Mouse (Mus musculus) forebrain, embryonic 10.5 days (tissue): ENCODE data around the gene Gfy. TPM values are rescaled to one million over a fixed set of nuclear protein-coding genes. Genes with fewer than 3 reads are reported as not detected.

ENCODE experiments used
- DNase-seq: peaks from one replicate; pipeline ENCODE4 v3.0.0-alpha.2; 2017; ENCODE audit warnings: low spot score; ENCODE audit errors: extremely low spot score
- H3K27ac ChIP-seq: fragments of 300-500 bp; sonication (generic); 2 replicates; pipeline ENCODE4 v1.5.1; 2016; ENCODE audit warnings: mild to moderate bottlenecking
- H3K27me3 ChIP-seq: fragments of 300-500 bp; sonication (generic); 2 replicates; pipeline ENCODE4 v1.6.1; 2016; ENCODE audit warnings: mild to moderate bottlenecking; ENCODE audit not compliant: poor library complexity, severe bottlenecking
- H3K36me3 ChIP-seq: fragments of 300-500 bp; sonication (generic); replicated peaks from 2 replicates; pipeline ENCODE4 v1.6.1; 2016; ENCODE audit warnings: mild to moderate bottlenecking, moderate library complexity
- H3K4me1 ChIP-seq: fragments of 300-500 bp; sonication (generic); 2 replicates; pipeline ENCODE4 v1.6.1; 2016
- H3K4me3 ChIP-seq: fragments of 300-500 bp; sonication (generic); 2 replicates; pipeline ENCODE4 v1.5.1; 2016; ENCODE audit warnings: mild to moderate bottlenecking, moderate library complexity
- H3K9me3 ChIP-seq: fragments of 300-500 bp; sonication (generic); 2 replicates; pipeline ENCODE4 v1.6.1; 2016; ENCODE audit warnings: mild to moderate bottlenecking, moderate library complexity
- WGBS: fragments of 180-500 bp; shearing (Covaris S2); methylation state at CpG from one replicate; pipeline ENCODE4 v1.1.7; 2016; 5-methylcytosine and 5-hydroxymethylcytosine counted together
- polyA plus RNA-seq: library from polyadenylated mRNA; unstranded; fragments of >200 nt; fragmentation: Nextera tagmentation; extraction: Ambion mirVana; gene quantifications from 2 replicates; pipeline ENCODE4 v1.2.1, GENCODE M21; 2016

Gene Gfy
- polyA plus RNA-seq, 1 experiment from 2014 or later = 0.15 TPM

DNA sequence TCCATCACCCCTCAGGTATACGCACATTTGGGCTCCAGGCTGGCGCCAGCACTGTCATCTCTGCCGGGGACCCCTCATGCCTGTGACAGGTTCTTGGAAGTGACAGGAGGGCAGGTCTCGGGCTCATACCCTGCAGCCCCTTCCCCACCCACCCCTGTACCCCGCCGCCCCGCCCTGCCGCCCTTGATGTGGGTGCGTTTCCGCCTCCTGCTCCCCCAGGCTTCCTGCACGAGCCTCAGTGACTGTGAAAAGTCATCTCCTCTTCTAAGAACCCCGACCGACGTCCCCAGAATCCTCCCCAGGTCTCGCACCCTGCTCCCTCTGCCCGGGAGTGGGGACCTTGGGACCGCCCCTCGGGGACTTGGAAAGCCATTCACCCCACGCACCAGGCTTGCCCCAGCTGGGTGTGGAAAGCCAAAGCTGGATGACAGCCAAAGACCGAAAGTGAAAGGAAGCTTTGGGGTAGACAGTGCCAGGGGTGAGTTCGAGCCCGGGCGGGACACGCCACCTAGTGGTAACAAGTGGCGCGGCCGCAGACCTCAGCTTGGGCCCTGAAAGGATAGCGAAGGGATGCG lies 43.3 kb downstream of the Gfy start, which contains the start of the genes Gm45713 and Flt3l:
Gene Gm45713 (minus strand): TSS at position 239 of the 575 bp plus-strand sequence.
Gene Flt3l (minus strand): TSS at position 440 of the 575 bp plus-strand sequence.
- peaks cover 44% of the 10 kb centered on the region for H3K27me3 ChIP-seq
- peaks cover 28% of the 10 kb centered on the region for H3K4me1 ChIP-seq
- no peaks in the 10 kb centered on the region for H3K36me3 ChIP-seq
- peak within 1 kb of the TSS; percentile 55 for H3K4me3 ChIP-seq
- no peaks in the 10 kb centered on the region for H3K9me3 ChIP-seq
- H3K27ac ChIP-seq = peak within 1 kb of the TSS; percentile 68
- WGBS = 5% methylated on average over 29 of the region's 29 CpGs
- peak; percentile 79 for DNase-seq

DNA sequence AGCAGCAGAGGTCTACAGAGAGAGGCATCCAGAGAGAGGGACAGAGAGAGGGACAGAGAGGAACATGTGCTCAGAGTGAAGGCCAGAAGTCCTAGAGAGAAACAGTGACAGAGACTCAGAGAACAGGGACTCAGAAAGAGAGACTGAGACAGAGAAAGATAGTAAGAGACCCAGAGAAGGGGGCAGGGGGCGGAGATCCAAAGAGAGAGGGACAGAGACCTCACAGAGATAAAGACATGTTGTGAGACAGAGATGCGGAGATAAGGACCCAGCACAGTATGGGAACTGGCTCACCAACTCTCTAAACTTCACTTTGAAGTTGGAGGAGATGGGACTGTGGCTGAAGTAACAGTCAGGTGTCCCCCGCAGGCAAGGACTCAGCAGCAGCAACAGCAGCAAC lies 44.0 kb downstream of the Gfy start:
- peak overlapping the region; percentile 68 for H3K27ac ChIP-seq
- peaks cover 28% of the 10 kb centered on the region for H3K4me1 ChIP-seq
- H3K9me3 ChIP-seq = no peaks in the 10 kb centered on the region
- peak overlapping the region; percentile 55 for H3K4me3 ChIP-seq
- DNase-seq = no peak
- 77% methylated on average over 3 of the region's 3 CpGs for WGBS
- H3K36me3 ChIP-seq = no peaks in the 10 kb centered on the region
- H3K27me3 ChIP-seq = peaks cover 44% of the 10 kb centered on the region

GRCm38 (mm10) chr7:45134544-45135026 lies 44.8 kb downstream of the Gfy start:
- H3K27ac ChIP-seq = no peak overlapping the region
- WGBS = 8% methylated on average over 12 of the region's 12 CpGs
- peaks cover 44% of the 10 kb centered on the region for H3K27me3 ChIP-seq
- DNase-seq = no peak
- H3K4me1 ChIP-seq = peaks cover 35% of the 10 kb centered on the region
- peak overlapping the region; percentile 55; the same call in 1 of the 2 replicates for H3K4me3 ChIP-seq
- no peaks in the 10 kb centered on the region for H3K36me3 ChIP-seq
- no peaks in the 10 kb centered on the region for H3K9me3 ChIP-seq

GRCm38 (mm10) chr7:45133446-45134159 lies 45.8 kb downstream of the Gfy start:
- no peaks in the 10 kb centered on the region for H3K9me3 ChIP-seq
- H3K27ac ChIP-seq = no peak overlapping the region
- H3K4me1 ChIP-seq = peaks cover 43% of the 10 kb centered on the region
- no peak for DNase-seq
- no peaks in the 10 kb centered on the region for H3K36me3 ChIP-seq
- H3K4me3 ChIP-seq = no peak overlapping the region
- WGBS = 73% methylated on average over 8 of the region's 8 CpGs
- H3K27me3 ChIP-seq = peaks cover 44% of the 10 kb centered on the region

DNA sequence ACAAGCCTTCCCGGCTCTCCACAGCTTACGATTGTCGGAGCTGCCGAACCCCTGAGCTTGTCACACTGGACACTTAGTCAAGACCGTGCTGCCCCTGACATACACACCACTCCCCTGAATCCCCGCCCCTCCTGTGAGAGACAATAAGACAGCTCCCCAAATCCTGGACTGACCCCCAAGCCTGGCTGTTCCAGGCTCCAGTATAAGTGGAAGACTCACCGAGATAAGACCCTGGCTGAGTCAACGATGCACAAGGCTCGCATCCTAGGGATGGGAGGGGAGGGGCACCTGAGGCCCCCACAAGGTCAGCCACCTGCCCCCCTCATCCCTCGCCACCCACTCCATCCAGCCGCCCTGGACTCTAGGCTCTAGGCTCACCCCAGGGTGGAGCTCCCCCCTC lies 47.5 kb downstream of the Gfy start:
- H3K27ac ChIP-seq = peak overlapping the region; percentile 20; the same call in 1 of the 2 replicates
- 78% methylated on average over 11 of the region's 11 CpGs for WGBS
- H3K9me3 ChIP-seq = no peaks in the 10 kb centered on the region
- no peak overlapping the region for H3K4me3 ChIP-seq
- H3K27me3 ChIP-seq = peaks cover 33% of the 10 kb centered on the region
- H3K4me1 ChIP-seq = peaks cover 50% of the 10 kb centered on the region
- peaks cover 11% of the 10 kb centered on the region for H3K36me3 ChIP-seq
- no peak for DNase-seq

- whole genome bisulfite sequencing = 58% methylated on average over 15 of the region's 15 CpGs
- DNase-seq = no peak
- Histone ChIP-seq H3K27me3 (peaks cover 16% of the 10 kb centered on the region), H3K27ac (peak overlapping the region; percentile 100), H3K36me3 (peaks cover 30% of the 10 kb centered on the region), H3K4me3 (peak overlapping the region; percentile 98), H3K4me1 (peaks cover 54% of the 10 kb centered on the region), H3K9me3 (no peaks in the 10 kb centered on the region)
These were observed 49.4 kb downstream of the Gfy start for GRCm38 (mm10) chr7:45129776-45130512.

GRCm38 (mm10) chr7:45129318-45129717 lies 50.1 kb downstream of the Gfy start:
- H3K36me3 ChIP-seq = peaks cover 32% of the 10 kb centered on the region
- peak overlapping the region; percentile 98 for H3K4me3 ChIP-seq
- H3K27ac ChIP-seq = peak overlapping the region; percentile 100
- DNase-seq = no peak
- no peaks in the 10 kb centered on the region for H3K9me3 ChIP-seq
- peaks cover 54% of the 10 kb centered on the region for H3K4me1 ChIP-seq
- peaks cover 10% of the 10 kb centered on the region for H3K27me3 ChIP-seq
- under 1% methylated on average over 17 of the region's 17 CpGs for WGBS

GRCm38 (mm10) chr7:45128624-45129246 lies 50.6 kb downstream of the Gfy start, which contains the start of gene Rpl13a:
TSS of gene Rpl13a (minus strand) at chr7:45128761.
- H3K27ac ChIP-seq = peak within 1 kb of the TSS; percentile 100
- 0 out of 2 replicates have a peak, but pooled peaks cover 5% of the 10 kb centered on the region for H3K27me3 ChIP-seq
- no peaks in the 10 kb centered on the region for H3K9me3 ChIP-seq
- peaks cover 32% of the 10 kb centered on the region for H3K36me3 ChIP-seq
- DNase-seq = peak; percentile 99
- H3K4me3 ChIP-seq = peak within 1 kb of the TSS; percentile 98
- H3K4me1 ChIP-seq = peaks cover 48% of the 10 kb centered on the region
- under 1% methylated on average over 48 of the region's 48 CpGs for WGBS

DNA sequence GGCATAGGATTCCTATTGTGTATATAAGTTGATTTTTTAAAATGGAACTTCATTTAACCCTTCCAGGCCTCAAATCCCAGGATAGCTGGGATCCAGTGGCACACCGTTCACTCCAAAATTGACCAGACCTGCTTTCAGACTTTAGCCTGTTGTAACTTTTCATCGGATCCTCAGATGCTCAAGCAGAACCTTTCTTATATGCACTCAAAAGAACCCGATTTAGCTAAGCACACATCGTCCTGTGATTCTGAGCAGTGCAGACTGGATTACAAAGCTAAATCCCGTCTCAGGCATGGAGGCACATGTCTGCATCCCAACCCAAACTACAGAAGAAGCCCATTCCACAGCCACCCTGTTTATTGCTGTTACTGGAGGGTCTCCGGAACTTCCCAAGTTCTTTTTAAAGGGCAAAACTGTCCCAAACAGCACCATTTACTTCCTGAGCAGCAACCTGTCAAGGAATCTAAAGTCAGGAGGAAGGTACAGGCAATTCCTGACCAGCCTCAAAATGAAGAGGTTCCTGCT lies 51.6 kb downstream of the Gfy start:
- Histone ChIP-seq H3K27me3 (0 out of 2 replicates have a peak, but pooled peaks cover 5% of the 10 kb centered on the region), H3K36me3 (peaks cover 38% of the 10 kb centered on the region), H3K9me3 (no peaks in the 10 kb centered on the region), H3K27ac (peak overlapping the region; percentile 100), H3K4me3 (peak overlapping the region; percentile 98), H3K4me1 (peaks cover 52% of the 10 kb centered on the region)
- 3% methylated on average over 6 of the region's 6 CpGs for WGBS
- DNase-seq = no peak

DNA sequence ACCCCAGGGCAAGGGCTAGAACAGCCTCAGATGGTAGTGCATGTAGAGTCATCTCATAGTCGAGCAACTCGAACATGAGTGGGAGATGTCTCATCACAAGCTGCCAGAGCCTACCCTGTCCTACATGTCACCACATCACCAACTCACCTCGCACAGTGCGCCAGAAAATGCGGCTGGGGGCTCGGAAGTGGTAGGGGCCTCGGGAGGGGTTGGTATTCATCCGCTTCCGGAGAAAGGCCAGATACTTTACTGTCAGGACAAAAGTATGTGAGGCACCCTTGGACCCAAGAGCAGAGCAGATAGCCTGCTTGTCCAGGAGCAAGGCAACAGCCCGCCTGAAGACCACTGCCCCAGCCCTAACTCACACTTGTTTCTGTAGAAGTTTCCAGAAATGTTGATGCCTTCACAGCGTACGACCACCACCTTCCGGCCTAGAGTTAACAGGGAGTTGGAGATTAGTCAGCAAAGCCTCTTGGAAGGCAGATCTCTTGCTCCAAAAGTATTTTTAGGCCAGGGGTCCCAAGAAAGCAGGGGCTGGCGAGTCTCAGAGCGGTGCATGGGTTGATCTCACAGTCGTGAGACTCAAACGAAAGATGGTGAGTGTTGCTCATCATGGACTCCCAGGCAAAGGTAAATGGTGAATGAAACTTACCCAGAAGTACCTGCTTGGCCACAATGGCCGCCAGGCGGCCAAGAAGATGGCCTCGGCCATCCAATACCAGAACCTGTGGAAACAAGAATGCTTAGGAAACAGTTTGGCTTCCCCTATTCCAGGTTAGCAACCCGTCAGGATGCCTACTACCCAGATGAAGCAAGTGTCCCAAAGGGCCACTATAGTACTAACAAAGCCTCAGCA lies 52.3 kb downstream of the Gfy start:
- Histone ChIP-seq H3K4me1 (peaks cover 59% of the 10 kb centered on the region), H3K27me3 (0 out of 2 replicates have a peak, but pooled peaks cover 4% of the 10 kb centered on the region), H3K36me3 (peaks cover 45% of the 10 kb centered on the region), H3K27ac (peak overlapping the region; percentile 100), H3K4me3 (peak overlapping the region; percentile 98), H3K9me3 (no peaks in the 10 kb centered on the region)
- DNase-seq = peak; percentile 42
- 54% methylated on average over 21 of the region's 21 CpGs for WGBS
